Mouse (Mus musculus) CH12.LX (cell line): Measurements from ENCODE around the gene Mbd5. TPM values are rescaled to one million over a fixed set of nuclear protein-coding genes. Genes with fewer than 3 reads are reported as not detected.

Experiments
- DNase-seq: peaks from one replicate; pipeline ENCODE4 v3.0.0-alpha.2; 2013; ENCODE audit errors: extremely low read depth
- H3K27ac ChIP-seq: 2 replicates; pipeline ENCODE4 v1.5.1; 2012; ENCODE audit warnings: low read depth, mild to moderate bottlenecking, control low read depth, moderate library complexity; ENCODE audit not compliant: insufficient read depth
- H3K27me3 ChIP-seq: replicated peaks from 2 replicates; pipeline ENCODE3; 2012; ENCODE audit warnings: inconsistent platforms
- H3K36me3 ChIP-seq, 2 experiments: replicated peaks in 1 of 2; 2 replicates each; pipeline versions ENCODE3 to v1.6.1; 2012; ENCODE audit warnings: inconsistent platforms in 1 of 2, low read length in 1 of 2, mild to moderate bottlenecking in 1 of 2, mixed read lengths in 1 of 2, moderate library complexity in 1 of 2; ENCODE audit not compliant: control insufficient read depth in 1 of 2, insufficient read depth in 1 of 2
- H3K4me1 ChIP-seq, 2 experiments: 2 replicates each; pipeline ENCODE4 v1.6.1; 2012; ENCODE audit warnings: inconsistent platforms in 1 of 2, moderate library complexity in 1 of 2; ENCODE audit not compliant: insufficient read depth in 2 of 2, control insufficient read depth in 1 of 2
- H3K4me2 ChIP-seq: 2 replicates; pipeline ENCODE4 v1.6.1; 2012; ENCODE audit warnings: low read depth, mild to moderate bottlenecking, control low read depth; ENCODE audit not compliant: poor library complexity, insufficient read depth, severe bottlenecking
- H3K4me3 ChIP-seq, 3 experiments: fragments of 150-350 bp in 1 of 3; sonication (generic) in 1 of 3; replicated peaks in 1 of 3; 2 replicates each; pipeline versions ENCODE3 to v1.5.1; 2011 to 2012; ENCODE audit warnings: low read depth in 2 of 3, low read length in 2 of 3, mild to moderate bottlenecking in 2 of 3, moderate library complexity in 2 of 3, control low read depth in 1 of 3, improper control_type of control experiment in 1 of 3, inconsistent platforms in 1 of 3, mixed read lengths in 1 of 3; ENCODE audit not compliant: poor library complexity in 1 of 3
- H3K79me2 ChIP-seq: replicated peaks from 2 replicates; pipeline ENCODE4 v1.6.1; 2012; ENCODE audit warnings: mild to moderate bottlenecking, moderate library complexity; ENCODE audit not compliant: control insufficient read depth, poor library complexity, insufficient read depth, severe bottlenecking; ENCODE audit errors: extremely low read depth
- H3K9ac ChIP-seq: 2 replicates; pipeline ENCODE4 v1.6.1; 2012; ENCODE audit warnings: low read depth, mild to moderate bottlenecking, control low read depth, moderate library complexity; ENCODE audit not compliant: insufficient read depth
- H3K9me3 ChIP-seq: replicated peaks from 2 replicates; pipeline ENCODE3; 2012; ENCODE audit warnings: low read length, inconsistent platforms, mixed read lengths
- CHD1 ChIP-seq: IDR thresholded peaks from 2 replicates; pipeline ENCODE4 v1.6.1; 2012; ENCODE audit warnings: low read depth, low read length, improper control_type of control experiment, inconsistent platforms
- CHD2 ChIP-seq: IDR thresholded peaks from 2 replicates; pipeline ENCODE4 v1.6.1; 2011; ENCODE audit warnings: low read length, improper control_type of control experiment
- E2F4 ChIP-seq: IDR thresholded peaks from 2 replicates; pipeline ENCODE4 v1.6.1; 2011; ENCODE audit warnings: low read depth, low read length, improper control_type of control experiment; ENCODE audit not compliant: insufficient replicate concordance
- EP300 ChIP-seq: IDR thresholded peaks from 2 replicates; pipeline ENCODE4 v1.6.1; 2011; ENCODE audit warnings: low read length, improper control_type of control experiment
- ETS1 ChIP-seq: conservative IDR thresholded peaks from 2 replicates; pipeline ENCODE4 v1.6.1; 2012; ENCODE audit warnings: low read depth, mild to moderate bottlenecking, inconsistent platforms, low read length, improper control_type of control experiment, moderate library complexity
- HCFC1 ChIP-seq: IDR thresholded peaks from 2 replicates; pipeline ENCODE4 v1.6.1; 2012; ENCODE audit warnings: low read depth, mild to moderate bottlenecking, inconsistent platforms, low read length, improper control_type of control experiment
- IRF4 ChIP-seq: IDR thresholded peaks from 2 replicates; pipeline ENCODE4 v1.6.1; 2014; ENCODE audit warnings: low read depth, mild to moderate bottlenecking, inconsistent platforms, low read length, improper control_type of control experiment
- JUN ChIP-seq: IDR thresholded peaks from 2 replicates; pipeline ENCODE4 v1.6.1; 2011; ENCODE audit warnings: low read depth, mild to moderate bottlenecking, low read length, improper control_type of control experiment, moderate library complexity; ENCODE audit not compliant: insufficient read depth
- JUND ChIP-seq: conservative IDR thresholded peaks from 2 replicates; pipeline ENCODE4 v1.6.1; 2011; ENCODE audit warnings: low read depth, low read length, improper control_type of control experiment
- MAFK ChIP-seq: IDR thresholded peaks from 2 replicates; pipeline ENCODE4 v1.6.1; 2011; ENCODE audit warnings: low read length, improper control_type of control experiment; ENCODE audit not compliant: insufficient replicate concordance
- MAZ ChIP-seq: IDR thresholded peaks from 2 replicates; pipeline ENCODE4 v1.6.1; 2012; ENCODE audit warnings: low read depth, mild to moderate bottlenecking, inconsistent platforms, low read length, improper control_type of control experiment, moderate library complexity
- MEF2A ChIP-seq: IDR thresholded peaks from 2 replicates; pipeline ENCODE4 v1.6.1; 2014; ENCODE audit warnings: low read depth, mild to moderate bottlenecking, inconsistent platforms, low read length, improper control_type of control experiment, borderline replicate concordance
- MXI1 ChIP-seq: IDR thresholded peaks from 2 replicates; pipeline ENCODE4 v1.6.1; 2011; ENCODE audit warnings: mild to moderate bottlenecking, low read depth, low read length, improper control_type of control experiment
- MYC ChIP-seq: IDR thresholded peaks from 2 replicates; pipeline ENCODE4 v1.6.1; 2011; ENCODE audit warnings: low read depth, mild to moderate bottlenecking, improper control_type of control experiment, low read length
- POLR2AphosphoS2 ChIP-seq: IDR thresholded peaks from 2 replicates; pipeline ENCODE4 v1.6.1; 2011; ENCODE audit warnings: low read depth, low read length, improper control_type of control experiment
- RCOR1 ChIP-seq: conservative IDR thresholded peaks from 2 replicates; pipeline ENCODE4 v1.6.1; 2012; ENCODE audit warnings: low read depth, mild to moderate bottlenecking, inconsistent platforms, low read length, improper control_type of control experiment
- SMC3 ChIP-seq: IDR thresholded peaks from 2 replicates; pipeline ENCODE4 v1.6.1; 2011; ENCODE audit warnings: low read depth, low read length, improper control_type of control experiment
- TBP ChIP-seq: conservative IDR thresholded peaks from 2 replicates; pipeline ENCODE4 v1.6.1; 2011; ENCODE audit warnings: low read depth, low read length, improper control_type of control experiment
- TCF12 ChIP-seq: IDR thresholded peaks from 2 replicates; pipeline ENCODE4 v1.6.1; 2014; ENCODE audit warnings: low read depth, mild to moderate bottlenecking, inconsistent platforms, low read length, improper control_type of control experiment
- USF1 ChIP-seq: IDR thresholded peaks from 2 replicates; pipeline ENCODE4 v1.6.1; 2014; ENCODE audit warnings: low read depth, mild to moderate bottlenecking, inconsistent platforms, low read length, improper control_type of control experiment
- USF2 ChIP-seq: conservative IDR thresholded peaks from 2 replicates; pipeline ENCODE4 v1.6.1; 2011; ENCODE audit warnings: low read depth, low read length, improper control_type of control experiment
- ZC3H11A ChIP-seq: IDR thresholded peaks from 2 replicates; pipeline ENCODE4 v1.6.1; 2012; ENCODE audit warnings: low read depth, mild to moderate bottlenecking, inconsistent platforms, low read length, improper control_type of control experiment
- ZKSCAN1 ChIP-seq: IDR thresholded peaks from 2 replicates; pipeline ENCODE4 v1.6.1; 2012; ENCODE audit warnings: low read depth, inconsistent platforms, low read length, improper control_type of control experiment, borderline replicate concordance
- ZMIZ1 ChIP-seq: IDR thresholded peaks from 2 replicates; pipeline ENCODE4 v1.6.1; 2012; ENCODE audit warnings: low read depth, mild to moderate bottlenecking, inconsistent platforms, low read length, improper control_type of control experiment
- ZNF384 ChIP-seq: IDR thresholded peaks from 2 replicates; pipeline ENCODE4 v1.6.1; 2012; ENCODE audit warnings: low read depth, low read length, improper control_type of control experiment, inconsistent platforms
- dilution Hi-C: fragments of 300-500 bp; cut with MboI; formaldehyde crosslinking; loops from 2 replicates; pipeline ENCODE4 v1.14.3; 2020; ENCODE audit warnings: low sequenced_read_pairs; ENCODE audit not compliant: extremely low pct_unique_long_range_greater_than_20kb, extremely low pct_ligation_motif_present
- in situ Hi-C: fragments of 300-500 bp; cut with MboI; formaldehyde crosslinking; loops from 3 replicates; pipeline ENCODE4 v1.14.3; 2019; ENCODE audit warnings: low sequenced_read_pairs, low pct_ligation_motif_present, low pct_unique_long_range_greater_than_20kb, mixed read lengths
- polyA plus RNA-seq: library from polyadenylated mRNA; unstranded; fragments of >175 nt; gene quantifications from 2 replicates; pipeline ENCODE4 v1.2.1, GENCODE M21; 2012; ENCODE audit warnings: low read depth; ENCODE audit not compliant: insufficient read length
- total RNA-seq, 2 experiments: library from RNA; depleted of rRNA; stranded (reverse); fragments of 300-350 nt in 1 of 2; fragments of >200 nt in 1 of 2; gene quantifications; 2 replicates each; pipeline ENCODE4 v1.2.3; 2012 to 2014

Gene Mbd5
- total and polyA plus RNA-seq, 3 experiments = 2.8 to 6.3 (median 5.8) TPM

GRCm38 (mm10) chr2:49241715-49242114, 292.4 kb downstream of the Mbd5 start:
- Histone ChIP-seq H3K79me2 (no peaks in the 10 kb centered on the region), H3K27ac (no peak overlapping the region), H3K4me3 (no peak overlapping the region), H3K9me3 (no peaks in the 10 kb centered on the region), H3K27me3 (no peaks in the 10 kb centered on the region), H3K36me3 (peaks cover 0 to 3% of the 10 kb centered on the region in 2 experiments), H3K4me2 (no peak overlapping the region), H3K9ac (no peak overlapping the region), H3K4me1 (peaks cover 0 to 2% of the 10 kb centered on the region in 2 experiments; a peak in 1 of 4 replicates)
- in situ Hi-C loops (no loop called here), dilution Hi-C loops (no loop called here)
- DNase-seq = peak; percentile 9
- TF ChIP-seq EP300 (peak; percentile 48), E2F4 (no peak), POLR2AphosphoS2 (no peak), USF2 (no peak), JUND (no peak), CHD1 (no peak), CHD2 (no peak), MYC (no peak), MAZ (no peak), ZC3H11A (no peak), RCOR1 (no peak), MAFK (no peak), ETS1 (no peak), ZNF384 (peak; percentile 84), IRF4 (no peak)

GRCm38 (mm10) chr2:49264092-49264491, 314.8 kb downstream of the Mbd5 start:
- H3K4me3 ChIP-seq = no peak overlapping the region
- no peaks in the 10 kb centered on the region for H3K36me3 ChIP-seq
- no peaks in the 10 kb centered on the region for H3K79me2 ChIP-seq
- H3K4me1 ChIP-seq = no peaks in the 10 kb centered on the region
- no peak overlapping the region for H3K27ac ChIP-seq
- dilution Hi-C loops = no loop called here
- DNase-seq = no peak
- no peak for TF ChIP-seq USF1
- no peak for TF ChIP-seq MXI1
- TF ChIP-seq ETS1 = no peak
- TF ChIP-seq ZMIZ1 = no peak
- no peak for TF ChIP-seq HCFC1
- no peak for TF ChIP-seq TBP
- no peak for TF ChIP-seq JUN
- TF ChIP-seq ZC3H11A = no peak
- no peak for TF ChIP-seq MEF2A
- no peak for TF ChIP-seq CHD2
- TF ChIP-seq SMC3 = no peak
- TF ChIP-seq TCF12 = no peak
- TF ChIP-seq RCOR1 = no peak
- TF ChIP-seq ZKSCAN1 = no peak
- TF ChIP-seq ZNF384 = no peak
- TF ChIP-seq, all 38 proteins: peak for 0
- Histone ChIP-seq H3K4me2 (no peak overlapping the region), H3K9me3 (no peaks in the 10 kb centered on the region), H3K27me3 (no peaks in the 10 kb centered on the region), H3K9ac (no peak overlapping the region)
- in situ Hi-C loops = no loop called here
